Mouse (Mus musculus): ENCODE results near the gene Rpp38.

DNA sequence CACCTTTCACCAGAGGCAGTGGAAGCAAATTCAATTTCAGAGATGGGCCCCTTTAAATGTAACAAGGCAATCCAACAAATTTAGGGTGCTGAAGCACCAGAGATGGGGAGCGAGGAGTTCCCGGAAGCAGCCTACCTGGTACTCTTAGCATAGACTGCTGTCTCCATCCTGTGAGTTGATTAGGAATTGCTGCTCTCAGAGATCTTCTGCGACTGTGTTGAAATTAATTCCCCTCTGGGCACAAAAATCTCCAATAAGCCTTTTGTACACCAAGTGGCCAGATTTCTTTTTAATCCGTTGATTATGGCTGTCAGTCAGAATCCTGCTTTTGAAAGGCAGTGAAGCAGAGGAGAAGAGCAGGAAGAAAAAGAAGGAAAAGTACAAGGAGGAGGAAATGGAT, 32.7 kb upstream of the Rpp38 start:
- TF ChIP-seq CTCF (IDR thresholded peaks at IDR 0.05 in 2 of 3, conservative IDR thresholded peaks at IDR 0.05 in 1 of 3; ENCODE audit: control insufficient read depth in 1 of 3, insufficient read depth in 1 of 3, low read depth in 2 of 3, low read length in 3 of 3, poor library complexity in 1 of 3, severe bottlenecking in 1 of 3), result no peak
- no peak for TF ChIP-seq TCF12 (IDR thresholded peaks at IDR 0.05; ENCODE audit: low read depth, low read length)
- no peak for TF ChIP-seq KAT2A (conservative IDR thresholded peaks at IDR 0.05; ENCODE audit: low read depth, low read length)
- TF ChIP-seq EP300 (IDR thresholded peaks at IDR 0.05; ENCODE audit: low read depth in 1 of 2, low read length in 2 of 2), result no peak
- no peak for TF ChIP-seq ZNF384 (IDR thresholded peaks at IDR 0.05; ENCODE audit: low read depth, low read length)
- TF ChIP-seq MXI1 (IDR thresholded peaks at IDR 0.05; ENCODE audit: low read depth, low read length), result no peak
- TF ChIP-seq SIN3A (IDR thresholded peaks at IDR 0.05; ENCODE audit: low read length), result no peak
- TF ChIP-seq SMC3 (IDR thresholded peaks at IDR 0.05; ENCODE audit: low read depth, low read length), result no peak
- no peak for TF ChIP-seq POLR2AphosphoS5 (IDR thresholded peaks at IDR 0.05; ENCODE audit: borderline replicate concordance, low read depth, low read length)
- TF ChIP-seq ELF1 (IDR thresholded peaks at IDR 0.05; ENCODE audit: low read depth, low read length), result no peak
- no peak for TF ChIP-seq JUND (IDR thresholded peaks at IDR 0.05; ENCODE audit: low read depth, low read length)
- TF ChIP-seq MAFK (IDR thresholded peaks at IDR 0.05; ENCODE audit: borderline replicate concordance, low read depth, low read length), result no peak
